Mouse (Mus musculus): ENCODE results near the gene Vwa3a. TPM values are rescaled to one million over a fixed set of nuclear protein-coding genes. Genes with fewer than 3 reads are reported as not detected.

Vwa3a gene
- polyA plus RNA-seq, 1 experiment from 2014 or later: 0.27 TPM

GRCm38 (mm10) chr7:120732906-120733305 lies 6.2 kb upstream of the Vwa3a start:
- 34% methylated on average over 7 of the region's 7 CpGs for WGBS
- Histone ChIP-seq H3K27ac (ENCODE audit: low read length) (no peak overlapping the region), H3K4me2 (replicated peaks; ENCODE audit: low read depth, low read length) (no peak overlapping the region), H3K9ac (replicated peaks; ENCODE audit: low read depth, low read length) (no peak overlapping the region), H3K27me3 (ENCODE audit: control insufficient read depth, insufficient read depth, low read length) (no peaks in the 10 kb centered on the region), H3K36me3 (ENCODE audit: control insufficient read depth, insufficient read depth, low read length) (peaks cover 2% of the 10 kb centered on the region; the same call in 1 of the 2 replicates), H3K4me1 (ENCODE audit: control insufficient read depth, insufficient read depth, low read length) (0 out of 2 replicates have a peak, but pooled peaks cover 5% of the 10 kb centered on the region), H3K4me3 (ENCODE audit: low read depth, low read length) (no peak overlapping the region), H3K9me3 (ENCODE audit: control insufficient read depth, low read depth, low read length) (no peaks in the 10 kb centered on the region)
- peak; percentile 88 for ATAC-seq (ENCODE audit: insufficient number of reproducible peaks, insufficient read depth, low FRiP score, low read depth)

GRCm38 (mm10) chr7:120739558-120740101 lies 512 bp downstream of the Vwa3a start:
- Histone ChIP-seq H3K27me3 (ENCODE audit: control insufficient read depth, insufficient read depth, low read length) (no peaks in the 10 kb centered on the region), H3K4me3 (ENCODE audit: low read depth, low read length) (no peak overlapping the region), H3K9me3 (ENCODE audit: control insufficient read depth, low read depth, low read length) (no peaks in the 10 kb centered on the region), H3K4me2 (replicated peaks; ENCODE audit: low read depth, low read length) (no peak overlapping the region), H3K4me1 (ENCODE audit: control insufficient read depth, insufficient read depth, low read length) (no peaks in the 10 kb centered on the region), H3K27ac (ENCODE audit: low read length) (no peak overlapping the region), H3K36me3 (ENCODE audit: control insufficient read depth, insufficient read depth, low read length) (no peaks in the 10 kb centered on the region), H3K9ac (replicated peaks; ENCODE audit: low read depth, low read length) (no peak overlapping the region)
- peak; percentile 64; the same call in 1 of the 2 replicates for ATAC-seq (ENCODE audit: insufficient number of reproducible peaks, insufficient read depth, low FRiP score, low read depth)
- WGBS: 14% methylated on average over 5 of the region's 5 CpGs

- 78% methylated on average over 14 of the region's 14 CpGs for WGBS
- Histone ChIP-seq H3K4me2 (replicated peaks; ENCODE audit: low read depth, low read length) (no peak overlapping the region), H3K4me3 (ENCODE audit: low read depth, low read length) (no peak overlapping the region), H3K4me1 (ENCODE audit: control insufficient read depth, insufficient read depth, low read length) (no peaks in the 10 kb centered on the region), H3K36me3 (ENCODE audit: control insufficient read depth, insufficient read depth, low read length) (no peaks in the 10 kb centered on the region), H3K9ac (replicated peaks; ENCODE audit: low read depth, low read length) (no peak overlapping the region), H3K9me3 (ENCODE audit: control insufficient read depth, low read depth, low read length) (no peaks in the 10 kb centered on the region), H3K27ac (ENCODE audit: low read length) (no peak overlapping the region), H3K27me3 (ENCODE audit: control insufficient read depth, insufficient read depth, low read length) (no peaks in the 10 kb centered on the region)
- ATAC-seq (ENCODE audit: insufficient number of reproducible peaks, insufficient read depth, low FRiP score, low read depth): no peak
Observed at GRCm38 (mm10) chr7:120743366-120744351, 4.5 kb downstream of the Vwa3a start.

GRCm38 (mm10) chr7:120744606-120745005 lies 5.5 kb downstream of the Vwa3a start:
- 87% methylated on average over 6 of the region's 6 CpGs for WGBS
- Histone ChIP-seq H3K9me3 (ENCODE audit: control insufficient read depth, low read depth, low read length) (no peaks in the 10 kb centered on the region), H3K36me3 (ENCODE audit: control insufficient read depth, insufficient read depth, low read length) (no peaks in the 10 kb centered on the region), H3K27ac (ENCODE audit: low read length) (no peak overlapping the region), H3K27me3 (ENCODE audit: control insufficient read depth, insufficient read depth, low read length) (no peaks in the 10 kb centered on the region), H3K4me2 (replicated peaks; ENCODE audit: low read depth, low read length) (no peak overlapping the region), H3K4me3 (ENCODE audit: low read depth, low read length) (no peak overlapping the region), H3K9ac (replicated peaks; ENCODE audit: low read depth, low read length) (no peak overlapping the region), H3K4me1 (ENCODE audit: control insufficient read depth, insufficient read depth, low read length) (no peaks in the 10 kb centered on the region)
- no peak for ATAC-seq (ENCODE audit: insufficient number of reproducible peaks, insufficient read depth, low FRiP score, low read depth)

GRCm38 (mm10) chr7:120746029-120746428 lies 6.9 kb downstream of the Vwa3a start:
- Histone ChIP-seq H3K9ac (replicated peaks; ENCODE audit: low read depth, low read length) (no peak overlapping the region), H3K27me3 (ENCODE audit: control insufficient read depth, insufficient read depth, low read length) (no peaks in the 10 kb centered on the region), H3K4me1 (ENCODE audit: control insufficient read depth, insufficient read depth, low read length) (no peaks in the 10 kb centered on the region), H3K4me2 (replicated peaks; ENCODE audit: low read depth, low read length) (no peak overlapping the region), H3K4me3 (ENCODE audit: low read depth, low read length) (no peak overlapping the region), H3K36me3 (ENCODE audit: control insufficient read depth, insufficient read depth, low read length) (no peaks in the 10 kb centered on the region), H3K9me3 (ENCODE audit: control insufficient read depth, low read depth, low read length) (no peaks in the 10 kb centered on the region), H3K27ac (ENCODE audit: low read length) (no peak overlapping the region)
- 52% methylated on average over 3 of the region's 3 CpGs for WGBS
- ATAC-seq (ENCODE audit: insufficient number of reproducible peaks, insufficient read depth, low FRiP score, low read depth): peak; percentile 33; the same call in 1 of the 2 replicates

GRCm38 (mm10) chr7:120746821-120747220 lies 7.7 kb downstream of the Vwa3a start:
- no peak for ATAC-seq (ENCODE audit: insufficient number of reproducible peaks, insufficient read depth, low FRiP score, low read depth)
- Histone ChIP-seq H3K27me3 (ENCODE audit: control insufficient read depth, insufficient read depth, low read length) (no peaks in the 10 kb centered on the region), H3K4me2 (replicated peaks; ENCODE audit: low read depth, low read length) (no peak overlapping the region), H3K36me3 (ENCODE audit: control insufficient read depth, insufficient read depth, low read length) (no peaks in the 10 kb centered on the region), H3K4me3 (ENCODE audit: low read depth, low read length) (no peak overlapping the region), H3K27ac (ENCODE audit: low read length) (no peak overlapping the region), H3K9ac (replicated peaks; ENCODE audit: low read depth, low read length) (no peak overlapping the region), H3K9me3 (ENCODE audit: control insufficient read depth, low read depth, low read length) (no peaks in the 10 kb centered on the region), H3K4me1 (ENCODE audit: control insufficient read depth, insufficient read depth, low read length) (no peaks in the 10 kb centered on the region)
- WGBS: 89% methylated on average over 5 of the region's 5 CpGs

GRCm38 (mm10) chr7:120748478-120748877 lies 9.4 kb downstream of the Vwa3a start:
- no peaks in the 10 kb centered on the region for H3K9me3 ChIP-seq (ENCODE audit: control insufficient read depth, low read depth, low read length)
- no peaks in the 10 kb centered on the region for H3K4me1 ChIP-seq (ENCODE audit: control insufficient read depth, insufficient read depth, low read length)
- no peak overlapping the region for H3K9ac ChIP-seq (replicated peaks; ENCODE audit: low read depth, low read length)
- no peak overlapping the region for H3K4me3 ChIP-seq (ENCODE audit: low read depth, low read length)
- H3K36me3 ChIP-seq (ENCODE audit: control insufficient read depth, insufficient read depth, low read length): no peaks in the 10 kb centered on the region
- no peak overlapping the region for H3K4me2 ChIP-seq (replicated peaks; ENCODE audit: low read depth, low read length)
- no peak overlapping the region for H3K27ac ChIP-seq (ENCODE audit: low read length)
- H3K27me3 ChIP-seq (ENCODE audit: control insufficient read depth, insufficient read depth, low read length): no peaks in the 10 kb centered on the region
- no peak for ATAC-seq (ENCODE audit: insufficient number of reproducible peaks, insufficient read depth, low FRiP score, low read depth)

GRCm38 (mm10) chr7:120751330-120751729 lies 12.2 kb downstream of the Vwa3a start:
- H3K4me1 ChIP-seq (ENCODE audit: control insufficient read depth, insufficient read depth, low read length): no peaks in the 10 kb centered on the region

More at GRCm38 (mm10) chr7:120751330-120751729, 12.2 kb downstream of the Vwa3a start:
- no peak overlapping the region for H3K27ac ChIP-seq (ENCODE audit: low read length)
- H3K36me3 ChIP-seq (ENCODE audit: control insufficient read depth, insufficient read depth, low read length): no peaks in the 10 kb centered on the region
- no peak for ATAC-seq (ENCODE audit: insufficient number of reproducible peaks, insufficient read depth, low FRiP score, low read depth)
- H3K27me3 ChIP-seq (ENCODE audit: control insufficient read depth, insufficient read depth, low read length): no peaks in the 10 kb centered on the region
- no peak overlapping the region for H3K4me2 ChIP-seq (replicated peaks; ENCODE audit: low read depth, low read length)
- H3K4me3 ChIP-seq (ENCODE audit: low read depth, low read length): no peak overlapping the region
- no peaks in the 10 kb centered on the region for H3K9me3 ChIP-seq (ENCODE audit: control insufficient read depth, low read depth, low read length)
- H3K9ac ChIP-seq (replicated peaks; ENCODE audit: low read depth, low read length): no peak overlapping the region
